Mouse (Mus musculus) mesoderm, embryonic 11.5 days (tissue): ENCODE results near the gene Gm7861.
"Not testable (repeated sequence)": the region's sequence is repeated elsewhere in the genome, so short reads cannot be mapped to it uniquely, and the experiment has no call there.

ENCODE experiments used
- DNase-seq: peaks from one replicate; pipeline ENCODE4 v3.0.0-alpha.2; 2012; ENCODE audit warnings: low read depth, low spot score

The Gm7861 gene

GRCm38 (mm10) chr8:21594408-21594807, at the start of gene Gm7861:
TSS of gene Gm7861 (minus strand) at chr8:21594508.
- not testable (repeated sequence) for DNase-seq

GRCm38 (mm10) chr8:21617883-21618282, 23.6 kb upstream of the Gm7861 start, which contains the start of gene Defa26:
TSS of gene Defa26 (plus strand) at chr8:21618183.
- DNase-seq = not testable (repeated sequence)

GRCm38 (mm10) chr8:21582706-21583105, 11.6 kb downstream of the Gm7861 start, which contains the start of gene Defa28:
TSS of gene Defa28 (plus strand) at chr8:21583006.
- not testable (repeated sequence) for DNase-seq

- not testable (repeated sequence) for DNase-seq
These were observed 29.2 kb downstream of the Gm7861 start, which contains the start of gene Defa37 for GRCm38 (mm10) chr8:21565086-21565485. TSS of gene Defa37 (plus strand) at chr8:21565386.
